Comparison of ENCODE assay signal across 9 mouse cellular contexts in genomic region chr1:135534782-135535181, GRCm38 (mm10).
DNase-seq lines count a peak whose midpoint lies in the region; ATAC-seq and TF ChIP-seq lines count a peak whose summit lies in the region.
"Had no signal": no experiment of that assay in that cellular context is flagged by ENCODE, and none has a peak within 500 bp of the region (broad histone marks: within the 10 kb centered on the region; RNA-seq: fewer than 3 reads in every experiment).

No protein-coding gene starts in this region.

- H3K27ac ChIP-seq in kidney, embryonic 16.5 days (ENCODE audit: low read length), result peak overlapping the region; percentile 21; the same call in 1 of the 2 replicates
- H3K27ac ChIP-seq in testis, adult 2 months (ENCODE audit: control insufficient read depth, insufficient read depth, low read depth, low read length), result 0 out of 2 replicates have a peak overlapping the region, but pooled peaks have one; percentile 16
- peak overlapping the region; percentile 54 for H3K27ac ChIP-seq in intestine, postnatal 0 days (ENCODE audit: low read depth, low read length)
- H3K27ac ChIP-seq: liver, embryonic 14.5 days had no signal

- TF ChIP-seq POLR2A in testis, adult 2 months (IDR thresholded peaks at IDR 0.05; ENCODE audit: control insufficient read depth, low read depth, low read length), result no peak

- no peak overlapping the region for H3K4me3 ChIP-seq in kidney, embryonic 16.5 days (ENCODE audit: low read length)
- no peak overlapping the region for H3K4me3 ChIP-seq in testis, adult 2 months (ENCODE audit: control insufficient read depth, low read depth, low read length)
- no peak overlapping the region for H3K4me3 ChIP-seq in intestine, postnatal 0 days (ENCODE audit: low read depth, low read length)
- H3K4me3 ChIP-seq: erythroblast, embryonic 14.5 days had no signal

- no peak for TF ChIP-seq CTCF in testis, adult 2 months (IDR thresholded peaks at IDR 0.05; ENCODE audit: control insufficient read depth, insufficient read depth, insufficient replicate concordance, low read depth, low read length)
- TF ChIP-seq CTCF in intestine, postnatal 0 days (IDR thresholded peaks at IDR 0.05; ENCODE audit: low read depth), result no peak

- no peaks in the 10 kb centered on the region for H3K9me3 ChIP-seq in kidney, embryonic 16.5 days (ENCODE audit: low read length)
- H3K9me3 ChIP-seq in intestine, postnatal 0 days (ENCODE audit: control insufficient read depth), result no peaks in the 10 kb centered on the region

- no peak for ATAC-seq in kidney, embryonic 16.5 days (ENCODE audit: low FRiP score, low TSS enrichment)
- ATAC-seq in intestine, postnatal 0 days, result 0 out of 2 replicates have a peak, but pooled peaks have one; percentile 5

- no peak overlapping the region for H3K4me2 ChIP-seq in kidney, embryonic 16.5 days (replicated peaks; ENCODE audit: low read depth, low read length)
- H3K4me2 ChIP-seq in intestine, postnatal 0 days (replicated peaks; ENCODE audit: low read depth), result no peak overlapping the region

- H3K27me3 ChIP-seq in kidney, embryonic 16.5 days (ENCODE audit: insufficient read depth, low read length), result no peaks in the 10 kb centered on the region
- H3K27me3 ChIP-seq in testis, adult 2 months (ENCODE audit: control insufficient read depth, insufficient read depth, low read length), result no peaks in the 10 kb centered on the region
- H3K27me3 ChIP-seq in intestine, postnatal 0 days (replicated peaks; ENCODE audit: control insufficient read depth, insufficient read depth, low read length), result no peaks in the 10 kb centered on the region

- 44% methylated on average over 4 of the region's 4 CpGs for WGBS in kidney, embryonic 16.5 days
- WGBS in intestine, postnatal 0 days, result 44% methylated on average over 4 of the region's 4 CpGs

- H3K4me1 ChIP-seq in kidney, embryonic 16.5 days (ENCODE audit: insufficient read depth, low read length), result peaks cover 18% of the 10 kb centered on the region; the same call in 1 of the 2 replicates
- H3K4me1 ChIP-seq in testis, adult 2 months (ENCODE audit: control insufficient read depth, insufficient read depth, low read length), result no peaks in the 10 kb centered on the region; the same call in 1 of the 2 replicates
- 0 out of 2 replicates have a peak, but pooled peaks cover 2% of the 10 kb centered on the region for H3K4me1 ChIP-seq in intestine, postnatal 0 days (replicated peaks; ENCODE audit: control insufficient read depth, insufficient read depth, low read length)

- no peak for DNase-seq in kidney, postnatal 14 days
- no peak for DNase-seq in testis, postnatal 14 days (ENCODE audit: low spot score)
- DNase-seq in frontal cortex, adult 2 months (ENCODE audit: extremely low spot score in 1 of 2, low spot score in 1 of 2), result no peak
- no peak for DNase-seq in cerebellum, adult 11 months

- H3K36me3 ChIP-seq in kidney, embryonic 16.5 days (ENCODE audit: insufficient read depth, low read length), result no peaks in the 10 kb centered on the region
- H3K36me3 ChIP-seq in testis, adult 2 months (ENCODE audit: control insufficient read depth, insufficient read depth, low read length), result no peaks in the 10 kb centered on the region
- no peaks in the 10 kb centered on the region for H3K36me3 ChIP-seq in intestine, postnatal 0 days (ENCODE audit: control insufficient read depth, insufficient read depth)

- H3K9ac ChIP-seq in kidney, embryonic 16.5 days (replicated peaks; ENCODE audit: low read length), result no peak overlapping the region
- H3K9ac ChIP-seq in intestine, postnatal 0 days (ENCODE audit: low read depth, low read length), result no peak overlapping the region
- H3K9ac ChIP-seq: liver, embryonic 14.5 days had no signal
